In genomic region chr2:44926683-44927481, GRCm38 (mm10) we compare ENCODE assay signal across 8 mouse cellular contexts. TPM values are rescaled to one million over a fixed set of nuclear protein-coding genes. Genes with fewer than 3 reads are reported as not detected.
DNase-seq lines count a peak whose midpoint lies in the region; ATAC-seq and TF ChIP-seq lines count a peak whose summit lies in the region.

No protein-coding gene starts in this region.

- peak overlapping the region; percentile 91 for H3K27ac ChIP-seq in embryonic fibroblast, embryonic 13.5 days (ENCODE audit: insufficient read depth, low read length)
- peak overlapping the region; percentile 97 for H3K27ac ChIP-seq in heart, embryonic 10.5 days
- H3K27ac ChIP-seq in kidney, embryonic 14.5 days (ENCODE audit: low read depth, low read length) = peak overlapping the region; percentile 95
- peak overlapping the region; percentile 96 for H3K27ac ChIP-seq in limb, embryonic 15.5 days
- peak overlapping the region; percentile 76 for H3K27ac ChIP-seq in midbrain, postnatal 0 days (ENCODE audit: low read depth, low read length)

- peak; percentile 85 to 87 for DNase-seq in B cell, adult 2 months
- DNase-seq in brain, adult 2 months (ENCODE audit: low read depth, low spot score) = peak; percentile 97
- DNase-seq in heart, embryonic 10.5 days (ENCODE audit: low spot score) = peak; percentile 96
- DNase-seq in midbrain, postnatal 0 days (ENCODE audit: low spot score) = peak; percentile 90
- DNase-seq in spleen, postnatal 10 days (ENCODE audit: low spot score in 2 of 2) = peak; percentile 80 to 88

- TF ChIP-seq POLR2A in embryonic fibroblast, embryonic 13.5 days (IDR thresholded peaks at IDR 0.05; ENCODE audit: low read depth, low read length) = peak; percentile 93

- H3K27me3 ChIP-seq in heart, embryonic 10.5 days (ENCODE audit: insufficient read depth, poor library complexity, severe bottlenecking) = no peaks in the 10 kb centered on the region
- no peaks in the 10 kb centered on the region for H3K27me3 ChIP-seq in kidney, embryonic 14.5 days (ENCODE audit: control insufficient read depth, insufficient read depth, low read length)
- H3K27me3 ChIP-seq in limb, embryonic 15.5 days = no peaks in the 10 kb centered on the region
- H3K27me3 ChIP-seq in midbrain, postnatal 0 days (ENCODE audit: insufficient read depth, low read length) = no peaks in the 10 kb centered on the region

- H3K36me3 ChIP-seq in heart, embryonic 10.5 days = no peaks in the 10 kb centered on the region
- no peaks in the 10 kb centered on the region for H3K36me3 ChIP-seq in kidney, embryonic 14.5 days (ENCODE audit: control insufficient read depth, insufficient read depth, low read length)
- no peaks in the 10 kb centered on the region for H3K36me3 ChIP-seq in limb, embryonic 15.5 days
- H3K36me3 ChIP-seq in midbrain, postnatal 0 days (ENCODE audit: insufficient read depth, low read length) = no peaks in the 10 kb centered on the region

- H3K9me3 ChIP-seq in heart, embryonic 10.5 days = no peaks in the 10 kb centered on the region
- no peaks in the 10 kb centered on the region for H3K9me3 ChIP-seq in kidney, embryonic 14.5 days (ENCODE audit: control insufficient read depth, low read length)
- no peaks in the 10 kb centered on the region for H3K9me3 ChIP-seq in limb, embryonic 15.5 days
- no peaks in the 10 kb centered on the region for H3K9me3 ChIP-seq in midbrain, postnatal 0 days (ENCODE audit: low read length)

- peak overlapping the region; percentile 88 for H3K4me3 ChIP-seq in embryonic fibroblast, embryonic 13.5 days (ENCODE audit: insufficient read depth, low read length)
- peak overlapping the region; percentile 89 for H3K4me3 ChIP-seq in heart, embryonic 10.5 days
- peak overlapping the region; percentile 78 for H3K4me3 ChIP-seq in kidney, embryonic 14.5 days (ENCODE audit: low read length)
- H3K4me3 ChIP-seq in limb, embryonic 15.5 days = peak overlapping the region; percentile 57
- H3K4me3 ChIP-seq in midbrain, postnatal 0 days (ENCODE audit: low read depth, low read length) = peak overlapping the region; percentile 52

- H3K4me2 ChIP-seq in kidney, embryonic 14.5 days (replicated peaks; ENCODE audit: low read depth, low read length) = peak overlapping the region; percentile 43
- peak overlapping the region; percentile 59 for H3K4me2 ChIP-seq in limb, embryonic 15.5 days
- peak overlapping the region; percentile 90 for H3K4me2 ChIP-seq in midbrain, postnatal 0 days (ENCODE audit: low read depth, low read length, poor library complexity, severe bottlenecking)

- TF ChIP-seq CTCF in embryonic fibroblast, embryonic 13.5 days (IDR thresholded peaks at IDR 0.05; ENCODE audit: borderline replicate concordance, insufficient read depth, low read length) = no peak
- TF ChIP-seq CTCF in midbrain, postnatal 0 days (IDR thresholded peaks at IDR 0.05) = no peak

- WGBS in heart, embryonic 10.5 days = 2% methylated on average over 56 of the region's 95 CpGs
- under 1% methylated on average over 55 of the region's 95 CpGs for WGBS in kidney, embryonic 14.5 days
- 2% methylated on average over 49 of the region's 95 CpGs for WGBS in limb, embryonic 15.5 days
- under 1% methylated on average over 35 of the region's 95 CpGs for WGBS in midbrain, postnatal 0 days

- peak overlapping the region; percentile 68 for H3K9ac ChIP-seq in kidney, embryonic 14.5 days (ENCODE audit: low read depth, low read length)
- peak overlapping the region; percentile 84 for H3K9ac ChIP-seq in limb, embryonic 15.5 days
- H3K9ac ChIP-seq in midbrain, postnatal 0 days (replicated peaks; ENCODE audit: low read length, poor library complexity, severe bottlenecking) = peak overlapping the region; percentile 60

- no peaks in the 10 kb centered on the region for H3K4me1 ChIP-seq in embryonic fibroblast, embryonic 13.5 days (ENCODE audit: control insufficient read depth, insufficient read depth, low read length)
- H3K4me1 ChIP-seq in heart, embryonic 10.5 days = peaks cover 8% of the 10 kb centered on the region
- H3K4me1 ChIP-seq in kidney, embryonic 14.5 days (ENCODE audit: control insufficient read depth, insufficient read depth, low read length) = peaks cover 7% of the 10 kb centered on the region
- no peaks in the 10 kb centered on the region for H3K4me1 ChIP-seq in limb, embryonic 15.5 days
- H3K4me1 ChIP-seq in midbrain, postnatal 0 days (ENCODE audit: insufficient read depth, low read length) = no peaks in the 10 kb centered on the region; the same call in 1 of the 2 replicates

- peak; percentile 98 for ATAC-seq in kidney, embryonic 14.5 days (ENCODE audit: low FRiP score, low TSS enrichment)
- ATAC-seq in limb, embryonic 15.5 days (ENCODE audit: insufficient number of reproducible peaks, low FRiP score, low TSS enrichment, low read depth) = peak; percentile 97
- peak; percentile 98 for ATAC-seq in midbrain, postnatal 0 days (ENCODE audit: low FRiP score)

RNA-seq across cellular contexts. Expression of gene Gtdc1, which starts 0.6 kb away (rescaled TPM):
- polyA plus RNA-seq in embryonic fibroblast, embryonic 13.5 days (2011; ENCODE audit: insufficient read length, low read depth, missing spikeins) = 16.6 and 28.9 TPM in 2 replicates
- polyA plus RNA-seq in heart, embryonic 10.5 days (2016; fragmentation: Nextera tagmentation; extraction: Ambion mirVana) = 10.5 and 10.7 TPM in 2 replicates
- polyA plus RNA-seq in kidney, embryonic 14.5 days (2014; fragmentation: Nextera tagmentation; extraction: Ambion mirVana) = 13.6 and 14.3 TPM in 2 replicates
- polyA plus RNA-seq in limb, embryonic 15.5 days (2015; fragmentation: Nextera tagmentation; extraction: Ambion mirVana) = 12.5 and 19.2 TPM in 2 replicates
- 43.4 and 53.2 TPM in 2 replicates for total RNA-seq in midbrain, postnatal 0 days (2014; rRNA removed)
- polyA plus RNA-seq in midbrain, postnatal 0 days (2015; fragmentation: Nextera tagmentation; extraction: Ambion mirVana) = 18.6 and 19.3 TPM in 2 replicates

Comparison
In these comparisons a context has a peak if more than half of its experiments do, and no peak if none do; other contexts are left out.
1. Peak in every context shown above with its lines: DNase-seq, ATAC-seq, H3K4me3 ChIP-seq and H3K27ac ChIP-seq.